Mouse (Mus musculus) layer of hippocampus, adult 18-20 months (tissue): Measurements from ENCODE around the gene Gm45521. TPM values are rescaled to one million over a fixed set of nuclear protein-coding genes. Genes with fewer than 3 reads are reported as not detected.

Experiments
- DNase-seq, 2 experiments: peaks; one replicate each; pipeline ENCODE4 v3.0.0; 2022; ENCODE audit warnings: low spot score in 2 of 2
- total RNA-seq, 2 experiments: library from RNA; stranded (reverse); gene quantifications; 2 replicates each; pipeline ENCODE4 v1.2.3; 2021

The Gm45521 gene
- total RNA-seq, 2 experiments from 2014 or later = not detected

GRCm38 (mm10) chr14:7952610-7953254 lies 4.4 kb upstream of the Gm45521 start:
- DNase-seq = no peak

DNA sequence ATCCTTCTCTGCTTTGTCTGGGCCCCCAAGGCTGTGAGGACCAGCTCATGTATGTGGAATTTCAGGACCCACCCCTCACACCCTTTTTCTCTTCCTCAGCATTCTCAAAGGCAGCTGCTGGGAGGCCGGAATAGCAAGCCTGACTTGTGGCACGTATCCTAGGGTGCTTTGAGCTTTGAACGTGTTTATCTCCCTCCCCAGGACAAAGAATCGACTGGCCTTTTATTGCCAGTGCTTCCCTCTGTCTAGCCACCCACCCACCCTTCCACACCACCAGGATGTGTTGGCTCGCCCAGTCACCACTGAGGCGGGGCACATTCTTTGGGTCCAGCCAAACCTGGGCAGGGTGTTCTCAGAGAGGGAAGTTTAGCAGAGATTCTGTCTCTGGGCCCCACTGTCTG lies 3.0 kb upstream of the Gm45521 start:
- no peak for DNase-seq

GRCm38 (mm10) chr14:7956427-7956826 lies 661 bp upstream of the Gm45521 start:
- DNase-seq = no peak

DNA sequence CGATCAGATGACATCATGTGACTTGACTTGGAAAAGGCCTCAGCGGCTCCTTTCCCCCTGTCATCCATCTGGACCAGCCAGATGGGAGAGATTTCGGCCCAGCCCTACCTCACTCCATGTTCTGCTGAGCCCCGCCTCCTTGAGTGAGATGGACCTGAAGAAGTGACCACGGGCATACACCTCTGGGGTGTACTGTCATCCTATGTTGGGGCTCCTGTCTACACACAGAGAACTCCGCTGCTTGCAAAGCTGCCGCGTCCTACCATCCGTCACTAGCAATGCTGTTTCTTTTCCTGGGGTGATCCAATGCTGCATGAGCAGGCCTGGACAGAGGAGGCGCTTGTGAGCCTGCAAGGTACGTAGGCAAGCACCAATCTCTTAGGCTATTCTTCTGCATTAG lies 3.5 kb downstream of the Gm45521 start:
- peak; percentile 42 to 75 for DNase-seq

DNA sequence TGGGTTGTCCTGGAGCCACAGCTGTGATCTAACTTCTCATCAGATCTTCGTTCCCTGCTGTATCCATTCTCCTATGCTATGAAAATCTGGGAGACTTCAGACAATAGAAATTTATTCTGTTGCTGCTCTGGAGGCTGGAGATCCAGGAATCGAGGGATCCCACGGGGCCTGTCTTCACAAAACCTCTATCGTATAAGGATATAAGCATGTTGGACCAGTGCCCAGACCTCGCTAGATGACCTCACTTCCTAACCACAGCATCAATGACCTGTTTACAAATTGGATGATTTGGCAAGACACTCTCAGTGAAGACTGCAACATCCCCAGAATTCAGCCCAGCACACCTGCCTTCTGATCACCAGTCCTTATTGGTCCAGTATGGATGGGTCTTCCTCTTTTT lies 4.6 kb downstream of the Gm45521 start:
- DNase-seq = no peak

GRCm38 (mm10) chr14:7962626-7963025 lies 5.5 kb downstream of the Gm45521 start:
- no peak for DNase-seq

DNA sequence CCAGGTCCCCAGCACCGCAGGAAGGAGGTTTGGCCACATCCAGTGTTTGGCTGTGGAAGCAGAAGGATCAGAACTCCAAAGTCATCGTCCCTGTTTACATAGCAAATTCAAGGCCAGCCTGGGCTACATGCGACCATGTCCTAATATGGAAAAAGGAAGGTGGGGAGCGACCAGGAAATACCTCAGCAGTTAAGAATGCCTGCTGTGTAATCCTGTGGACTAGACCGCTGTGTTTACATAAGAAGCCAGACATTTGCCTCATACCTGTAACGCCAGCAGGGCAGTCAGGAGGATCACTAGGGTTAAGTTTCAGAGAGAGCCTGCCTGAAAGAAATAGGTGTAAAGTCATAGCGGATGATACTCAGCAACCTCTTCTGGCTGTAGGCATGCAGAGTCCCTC lies 6.1 kb downstream of the Gm45521 start:
- no peak for DNase-seq

DNA sequence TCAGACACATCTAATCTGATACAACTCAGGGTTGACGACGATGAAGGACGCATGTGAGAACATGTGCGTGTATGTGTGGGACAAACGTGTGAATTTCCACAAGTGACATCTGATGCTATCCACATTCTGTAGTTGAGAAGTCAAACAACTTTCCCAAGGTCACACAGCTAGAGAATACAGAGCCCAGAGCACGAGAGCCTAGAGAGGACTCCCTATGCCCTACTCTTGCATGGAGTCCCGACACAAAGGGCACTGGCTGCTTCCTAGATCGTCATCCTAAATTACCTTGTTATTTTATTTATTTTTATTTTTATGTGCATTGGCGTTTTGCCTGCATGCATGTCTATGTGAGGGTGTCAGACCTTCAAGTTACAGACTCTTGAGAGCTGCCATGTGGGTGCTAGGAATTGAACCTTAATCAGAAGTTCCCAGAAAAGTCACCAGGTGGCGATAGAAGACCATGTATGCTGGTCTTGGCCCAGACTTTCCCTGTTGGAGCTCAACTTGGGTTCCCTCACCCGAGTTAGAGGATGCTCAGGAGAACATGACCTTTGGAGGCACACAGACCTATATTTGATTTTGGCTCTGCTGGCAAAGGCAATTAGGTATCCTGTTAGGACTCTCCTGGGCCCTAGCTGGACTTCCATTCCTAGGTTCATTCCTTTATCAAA lies 7.3 kb downstream of the Gm45521 start:
- peak; percentile 53 to 91 for DNase-seq

DNA sequence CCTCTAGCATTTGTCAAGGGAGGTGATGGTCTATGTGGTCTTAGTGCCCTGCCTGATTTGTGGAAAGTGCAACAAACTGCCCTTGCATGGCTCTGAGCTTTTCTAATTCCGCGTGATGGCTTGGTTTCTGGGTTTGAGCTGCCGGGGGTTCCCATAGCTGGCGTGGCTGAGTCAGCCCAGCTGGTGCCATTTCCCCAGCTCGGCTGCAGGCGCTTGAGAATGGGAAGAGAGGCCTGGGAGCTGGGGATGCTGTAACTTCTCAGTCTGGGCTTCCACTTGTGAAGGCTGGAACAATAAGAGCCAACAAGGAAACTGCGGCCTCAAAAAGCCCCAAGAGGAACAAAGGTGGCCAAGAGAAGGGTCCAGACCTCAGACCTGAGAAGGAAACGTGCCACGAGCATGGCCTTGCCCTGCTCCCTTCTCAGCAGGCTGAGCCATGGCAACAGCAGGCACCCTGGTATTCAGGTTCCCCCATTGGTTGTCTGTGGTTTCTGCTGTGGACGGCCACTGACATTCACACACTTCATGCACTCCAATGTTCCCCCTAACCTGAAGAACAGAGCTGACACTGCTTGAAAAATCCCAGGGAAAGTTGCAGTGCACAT lies 14.9 kb downstream of the Gm45521 start:
- peak; percentile 25 to 50 for DNase-seq

GRCm38 (mm10) chr14:7974643-7975042 lies 17.6 kb downstream of the Gm45521 start:
- no peak for DNase-seq

DNA sequence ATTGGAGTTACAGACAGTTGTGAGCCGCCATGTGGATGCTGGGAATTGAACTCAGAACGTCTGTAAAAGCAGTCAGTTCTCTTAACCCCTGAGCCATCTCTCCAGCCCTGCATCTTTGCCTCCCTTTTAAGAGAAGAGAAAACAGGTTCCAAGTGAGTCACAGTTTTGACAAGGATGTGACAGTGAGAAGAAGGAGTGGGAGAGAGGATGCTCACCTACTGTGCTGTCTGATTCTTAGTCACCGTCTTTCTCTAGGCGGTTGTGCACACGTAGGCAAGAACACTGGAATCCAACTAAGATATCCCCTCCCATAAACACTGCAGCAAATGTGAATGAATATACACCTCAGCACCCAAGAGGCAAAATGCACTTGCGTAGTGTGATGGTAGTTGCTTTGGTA lies 18.1 kb downstream of the Gm45521 start:
- no peak for DNase-seq

DNA sequence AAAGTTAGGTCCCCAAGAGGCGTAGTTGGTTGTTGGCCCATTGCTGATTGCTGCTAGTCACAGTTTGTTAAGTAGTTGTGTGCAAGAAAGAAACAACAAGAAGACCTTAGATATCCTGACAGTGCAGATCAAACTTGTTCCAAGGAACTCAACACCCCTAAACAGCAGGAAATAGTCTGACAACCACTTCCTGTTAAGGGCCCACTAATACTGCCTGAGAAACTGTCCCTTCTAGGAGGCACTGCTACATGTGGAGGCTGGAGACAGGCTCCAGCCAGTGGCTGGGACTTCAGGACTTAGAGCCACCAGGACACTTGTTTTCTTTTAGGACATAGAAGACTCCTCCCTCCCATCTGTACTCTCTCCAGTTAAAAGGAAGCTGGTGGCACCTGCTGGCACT lies 20.4 kb downstream of the Gm45521 start:
- DNase-seq = no peak

DNA sequence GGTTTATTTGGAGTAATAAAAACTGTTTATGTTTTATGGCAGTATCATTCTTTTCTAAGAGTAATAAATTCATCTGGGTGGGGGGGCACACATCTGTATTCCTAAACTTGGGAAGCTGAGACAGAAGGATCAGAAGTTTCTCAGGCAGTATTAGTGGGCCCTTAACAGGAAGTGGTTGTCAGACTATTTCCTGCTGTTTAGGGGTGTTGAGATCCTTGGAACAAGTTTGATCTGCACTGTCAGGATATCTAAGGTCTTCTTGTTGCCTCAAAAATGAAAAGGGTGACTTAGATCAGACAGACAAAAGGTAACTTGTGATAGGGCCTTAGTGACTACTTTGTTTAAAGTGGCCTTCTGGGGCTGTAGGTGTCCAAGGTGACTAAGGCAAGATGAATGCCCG lies 21.1 kb downstream of the Gm45521 start:
- DNase-seq = no peak

DNA sequence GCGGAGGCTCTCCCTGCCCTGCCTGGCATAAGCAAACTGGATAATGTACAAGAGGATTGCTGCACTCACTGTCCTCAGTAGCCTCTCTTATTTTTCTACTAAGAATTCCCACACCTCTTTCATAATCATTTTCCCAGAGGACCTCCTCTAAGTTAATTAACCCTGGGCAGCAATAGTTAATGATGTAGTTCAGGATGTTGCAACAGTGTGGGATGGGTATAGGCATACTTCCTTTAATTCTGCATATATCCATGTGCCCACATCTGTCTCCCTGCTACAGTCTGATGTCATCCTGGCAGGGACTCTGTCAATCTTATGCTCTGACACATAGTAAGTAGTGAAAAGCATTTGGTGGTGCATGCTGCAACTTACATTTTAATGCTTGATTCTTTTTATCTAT lies 24.1 kb downstream of the Gm45521 start:
- no peak for DNase-seq

DNA sequence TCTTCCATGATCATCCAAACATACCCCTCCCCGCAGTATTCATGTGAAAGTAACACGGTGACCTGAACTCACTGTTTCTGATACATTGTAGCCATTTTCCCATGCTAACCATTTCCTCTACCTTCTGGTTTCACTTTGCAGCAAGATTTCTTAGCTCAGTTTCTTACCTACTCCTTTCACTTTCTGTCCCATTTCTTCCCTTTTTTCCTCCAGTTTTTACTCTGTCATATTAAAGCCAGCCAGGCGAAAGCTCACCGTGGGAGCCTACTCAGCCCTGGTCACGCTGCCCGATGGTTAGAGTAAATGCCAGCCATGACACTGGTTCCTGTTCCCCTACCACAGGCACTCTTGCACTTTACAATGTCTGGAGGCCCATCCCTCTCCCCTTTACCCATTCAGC lies 29.8 kb downstream of the Gm45521 start:
- no peak for DNase-seq

DNA sequence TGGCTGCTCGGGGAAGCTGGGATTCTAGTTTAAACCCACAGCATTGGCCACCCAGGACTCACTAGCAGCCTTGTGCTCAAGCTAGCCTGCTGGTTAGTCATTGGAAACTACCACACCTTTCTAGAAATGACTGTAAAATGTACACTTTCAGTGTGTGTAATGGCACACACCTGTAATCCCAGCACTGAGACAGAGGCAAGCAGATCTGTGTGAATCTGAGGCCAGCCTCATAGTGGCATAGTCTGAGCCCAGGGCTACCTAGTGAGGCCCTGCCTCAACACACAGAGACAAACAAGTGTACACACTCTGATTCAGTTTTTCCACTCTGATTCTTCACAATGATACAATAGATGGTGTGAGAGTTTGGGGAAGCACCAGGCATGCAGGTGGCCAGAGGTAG lies 32.3 kb downstream of the Gm45521 start:
- no peak for DNase-seq

DNA sequence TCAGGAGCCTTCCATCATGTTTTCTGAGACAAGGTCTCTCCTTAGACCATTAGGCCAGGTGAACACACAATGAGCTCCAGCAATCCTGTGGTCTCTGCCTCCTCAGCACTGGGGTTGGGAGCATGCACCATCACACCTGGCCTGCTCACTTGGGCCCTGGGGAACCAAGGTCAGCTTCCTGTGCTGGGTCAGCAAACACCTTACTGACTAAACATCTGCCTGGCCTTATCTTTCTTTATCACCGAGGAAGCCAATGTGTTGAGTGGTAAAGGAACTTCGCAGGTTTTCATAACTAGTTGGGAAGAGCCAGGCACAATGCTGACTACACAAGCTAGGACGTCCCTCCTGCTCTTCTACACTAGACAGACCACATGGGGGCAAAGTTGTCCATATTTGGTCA lies 32.9 kb downstream of the Gm45521 start:
- DNase-seq = no peak

GRCm38 (mm10) chr14:7991108-7991776 lies 34.2 kb downstream of the Gm45521 start:
- DNase-seq = no peak

GRCm38 (mm10) chr14:7992158-7992557 lies 35.1 kb downstream of the Gm45521 start:
- no peak for DNase-seq

- peak in 1 of 2 experiments; percentile 27 for DNase-seq
Measured at GRCm38 (mm10) chr14:7994271-7994767, 37.2 kb downstream of the Gm45521 start, which contains the start of gene Dnase1l3. TSS of gene Dnase1l3 (minus strand) at chr14:7994573.

- peak; percentile 87 to 96 for DNase-seq
Measured at GRCm38 (mm10) chr14:7997255-7997696, 40.2 kb downstream of the Gm45521 start.

DNA sequence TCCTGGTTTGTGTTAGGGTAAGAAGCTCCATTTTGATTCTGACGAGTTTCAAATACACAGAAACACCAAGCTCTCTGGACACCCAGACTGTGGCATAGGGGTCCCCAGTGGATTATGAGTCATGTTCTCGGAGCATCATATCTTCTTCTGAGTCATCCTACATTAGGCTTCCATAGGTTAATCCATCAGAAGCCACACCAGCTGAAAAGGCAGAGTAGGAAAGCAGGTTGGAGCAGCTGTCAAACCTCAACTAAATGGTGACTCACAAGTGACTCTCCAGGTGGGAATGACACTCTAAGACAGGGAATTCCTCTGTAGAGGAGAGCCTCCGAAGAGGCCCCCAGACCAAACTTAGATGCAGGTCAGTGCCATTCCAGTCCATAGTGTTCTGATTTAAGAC lies 41.9 kb downstream of the Gm45521 start:
- DNase-seq = no peak
